Mouse (Mus musculus) intestine, embryonic 14.5 days (tissue): ENCODE results near the gene Bcr. TPM values are rescaled to one million over a fixed set of nuclear protein-coding genes. Genes with fewer than 3 reads are reported as not detected.

Experiments used
- ATAC-seq: fragments of 200-750 bp; cut with Nextera tagmentation; replicated peaks from 2 replicates; pipeline ENCODE4 v1.8.0; 2017; ENCODE audit warnings: low read depth, moderate number of reproducible peaks, moderate TSS enrichment, moderate library complexity; ENCODE audit not compliant: low FRiP score, low TSS enrichment
- DNase-seq: peaks from one replicate; pipeline ENCODE4 v3.0.0-alpha.2; 2018; ENCODE audit warnings: low spot score
- H3K27ac ChIP-seq: fragments of 300-500 bp; sonication (generic); 2 replicates; pipeline ENCODE4 v1.5.1; 2014; ENCODE audit warnings: low read depth, mild to moderate bottlenecking, control low read depth
- H3K27me3 ChIP-seq: fragments of 300-500 bp; sonication (generic); replicated peaks from 2 replicates; pipeline ENCODE4 v1.6.1; 2014; ENCODE audit warnings: low read length, control low read depth; ENCODE audit not compliant: control insufficient read depth, insufficient read depth
- H3K36me3 ChIP-seq: fragments of 300-500 bp; sonication (generic); 2 replicates; pipeline ENCODE4 v1.6.1; 2014; ENCODE audit warnings: low read length, control low read depth; ENCODE audit not compliant: control insufficient read depth, insufficient read depth
- H3K4me1 ChIP-seq: fragments of 300-500 bp; sonication (generic); replicated peaks from 2 replicates; pipeline ENCODE4 v1.6.1; 2014; ENCODE audit warnings: low read length, control low read depth, mixed read lengths; ENCODE audit not compliant: control insufficient read depth, insufficient read depth
- H3K4me2 ChIP-seq: fragments of 300-500 bp; sonication (generic); 2 replicates; pipeline ENCODE4 v1.6.1; 2014; ENCODE audit warnings: low read length
- H3K4me3 ChIP-seq: fragments of 300-500 bp; sonication (generic); 2 replicates; pipeline ENCODE4 v1.5.1; 2014; ENCODE audit warnings: low read depth, low read length, control low read depth, mixed read lengths
- H3K9ac ChIP-seq: fragments of 300-500 bp; sonication (generic); 2 replicates; pipeline ENCODE4 v1.6.1; 2014; ENCODE audit warnings: mild to moderate bottlenecking, low read length
- H3K9me3 ChIP-seq: fragments of 300-500 bp; sonication (generic); 2 replicates; pipeline ENCODE4 v1.6.1; 2016; ENCODE audit warnings: low read length, control low read depth; ENCODE audit not compliant: control insufficient read depth
- WGBS: fragments of 180-500 bp; shearing (Covaris S2); extraction: QIAGEN DNeasy Blood & Tissue Kit; methylation state at CpG from one replicate; pipeline ENCODE4 v1.1.7; 2014; 5-methylcytosine and 5-hydroxymethylcytosine counted together
- polyA plus RNA-seq: library from polyadenylated mRNA; unstranded; fragments of >200 nt; fragmentation: Nextera tagmentation; extraction: Ambion mirVana; gene quantifications from 2 replicates; pipeline ENCODE4 v1.2.1, GENCODE M21; 2014

Bcr gene
- polyA plus RNA-seq, 1 experiment from 2014 or later: 14.4 TPM

DNA sequence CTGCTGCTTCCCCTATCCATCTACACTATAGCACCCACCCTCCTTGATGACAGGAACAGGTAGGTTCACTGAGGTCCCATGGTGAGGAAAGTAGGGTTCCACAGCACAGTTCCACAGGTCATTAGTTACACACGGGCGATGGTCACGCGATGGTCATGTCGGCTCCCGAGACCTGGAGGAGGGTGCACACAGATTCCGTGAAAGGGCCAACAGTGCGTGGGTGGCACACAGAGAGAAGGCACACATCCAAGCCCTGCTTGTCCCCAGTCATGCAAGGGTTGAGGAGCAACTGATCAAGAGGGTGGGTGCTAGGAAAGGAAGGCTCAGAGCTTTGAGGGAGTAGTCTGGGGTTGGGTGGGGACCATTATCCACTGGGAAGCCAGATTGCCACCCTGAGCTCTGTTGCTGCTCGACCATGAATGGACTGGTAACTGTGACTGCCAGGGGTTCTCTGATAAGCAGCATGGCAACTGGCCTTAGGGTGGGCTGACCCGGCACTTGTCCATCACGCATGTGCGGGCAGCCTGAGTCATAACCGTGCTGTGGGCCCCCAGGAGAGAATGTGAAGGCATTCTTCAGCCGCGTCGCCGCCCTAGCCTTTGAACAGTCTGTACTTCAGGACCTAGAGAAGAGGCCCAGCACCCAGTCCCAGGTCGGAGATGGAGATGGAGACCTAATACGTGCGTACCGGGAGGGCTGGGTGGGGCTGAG is 8.9 kb upstream of the Bcr start:
- H3K4me2 ChIP-seq: no peak overlapping the region
- no peaks in the 10 kb centered on the region for H3K27me3 ChIP-seq
- H3K27ac ChIP-seq: no peak overlapping the region
- no peak overlapping the region for H3K4me3 ChIP-seq
- H3K9ac ChIP-seq: no peak overlapping the region
- no peaks in the 10 kb centered on the region for H3K36me3 ChIP-seq
- WGBS: 94% methylated on average over 21 of the region's 21 CpGs
- DNase-seq: no peak
- ATAC-seq: no peak
- H3K4me1 ChIP-seq: peaks cover 13% of the 10 kb centered on the region; the same call in 1 of the 2 replicates
- H3K9me3 ChIP-seq: no peaks in the 10 kb centered on the region

DNA sequence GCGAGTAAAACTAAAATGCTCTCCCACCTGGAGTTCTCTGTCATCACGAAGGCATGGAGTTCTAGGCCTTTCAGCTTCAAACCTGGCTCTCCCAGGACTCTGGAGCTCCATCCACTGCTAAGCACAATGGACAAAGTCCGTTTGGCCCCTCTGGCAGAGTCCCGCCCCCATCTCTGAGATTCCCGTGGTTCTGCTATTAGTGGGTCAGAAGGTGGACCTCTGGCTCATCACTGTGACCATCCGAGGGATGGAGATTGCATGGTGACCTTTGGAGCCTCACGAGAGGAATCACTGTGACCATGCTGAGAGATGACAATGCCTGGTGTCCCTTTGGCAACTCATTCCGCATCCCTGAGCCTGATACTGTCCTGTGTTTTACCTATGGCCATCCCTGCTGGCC is 7.5 kb upstream of the Bcr start:
- Histone ChIP-seq H3K9ac (no peak overlapping the region), H3K36me3 (no peaks in the 10 kb centered on the region), H3K4me3 (no peak overlapping the region), H3K9me3 (no peaks in the 10 kb centered on the region), H3K4me2 (no peak overlapping the region), H3K27me3 (no peaks in the 10 kb centered on the region), H3K4me1 (peaks cover 14% of the 10 kb centered on the region; the same call in 1 of the 2 replicates), H3K27ac (no peak overlapping the region)
- 80% methylated on average over 8 of the region's 8 CpGs for WGBS
- no peak for DNase-seq
- no peak for ATAC-seq

DNA sequence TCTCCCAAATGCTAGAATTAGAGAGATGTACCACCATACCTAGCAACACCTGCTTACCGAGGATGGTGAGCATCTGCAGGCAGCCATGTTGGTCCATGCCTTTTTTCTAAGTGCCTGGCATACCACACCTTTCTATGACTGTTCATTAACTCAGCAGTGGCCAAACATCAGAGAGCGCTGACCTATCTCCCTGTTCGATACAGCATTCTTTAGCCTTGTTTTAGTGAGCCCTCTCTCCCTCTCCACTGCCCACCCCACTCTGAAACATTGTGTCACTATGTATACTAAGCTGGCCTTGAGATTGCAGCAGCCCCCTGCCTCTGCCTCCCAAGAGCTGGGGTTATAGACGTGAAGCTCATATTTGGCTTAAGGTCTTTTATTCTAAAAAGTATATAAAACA is 6.7 kb upstream of the Bcr start:
- no peak overlapping the region for H3K4me3 ChIP-seq
- DNase-seq (no peak), ATAC-seq (no peak)
- H3K9ac ChIP-seq: no peak overlapping the region
- no peaks in the 10 kb centered on the region for H3K27me3 ChIP-seq
- no peak overlapping the region for H3K27ac ChIP-seq
- H3K4me1 ChIP-seq: peaks cover 17% of the 10 kb centered on the region; the same call in 1 of the 2 replicates
- no peak overlapping the region for H3K4me2 ChIP-seq
- no peaks in the 10 kb centered on the region for H3K36me3 ChIP-seq
- WGBS: 73% methylated on average over 4 of the region's 4 CpGs
- H3K9me3 ChIP-seq: no peaks in the 10 kb centered on the region

DNA sequence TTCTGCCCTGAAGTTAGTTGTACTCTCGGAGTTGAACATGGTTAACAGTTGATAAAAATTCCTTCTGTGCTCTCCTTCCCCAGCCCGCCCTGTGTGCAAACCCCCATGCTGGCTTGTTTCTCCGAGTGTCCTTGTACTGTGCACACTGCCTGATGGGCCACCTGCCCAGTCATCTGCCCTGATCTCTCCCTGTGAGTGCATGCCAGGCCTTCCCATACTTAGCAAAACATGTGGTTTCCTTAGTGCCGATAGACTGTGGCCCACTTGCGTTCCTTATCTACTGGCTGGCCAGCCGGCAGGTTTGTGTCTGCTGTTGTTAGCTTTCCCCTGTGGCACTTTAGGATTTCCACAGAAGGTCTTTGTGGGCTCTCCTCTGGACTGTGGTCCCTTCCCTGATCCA is 6.3 kb upstream of the Bcr start:
- Histone ChIP-seq H3K4me3 (no peak overlapping the region), H3K9me3 (no peaks in the 10 kb centered on the region), H3K4me1 (peaks cover 20% of the 10 kb centered on the region; the same call in 1 of the 2 replicates), H3K9ac (no peak overlapping the region), H3K36me3 (no peaks in the 10 kb centered on the region), H3K27me3 (no peaks in the 10 kb centered on the region), H3K4me2 (no peak overlapping the region), H3K27ac (no peak overlapping the region)
- DNase-seq (no peak), ATAC-seq (no peak)
- WGBS: 53% methylated on average over 6 of the region's 6 CpGs

DNA sequence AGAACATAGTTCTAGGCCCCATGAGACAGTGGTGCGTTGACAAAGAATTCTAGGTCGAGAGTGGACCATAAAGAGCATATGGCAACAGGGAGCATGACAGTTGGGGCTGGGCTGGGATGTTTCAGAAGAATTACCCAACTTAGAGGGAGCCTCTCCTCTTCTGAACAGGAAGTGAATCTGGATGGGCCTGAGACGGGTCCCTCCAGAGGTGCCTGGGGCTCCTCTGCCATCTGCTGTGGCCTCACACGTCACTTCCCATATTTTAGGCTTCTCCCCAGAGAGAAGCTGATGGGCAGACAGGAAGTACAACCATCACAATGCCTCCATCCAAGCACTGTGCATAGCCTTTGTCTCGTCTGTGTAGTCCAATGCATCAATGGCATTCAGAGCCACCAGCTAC is 4.7 kb upstream of the Bcr start:
- Histone ChIP-seq H3K27me3 (no peaks in the 10 kb centered on the region), H3K4me2 (no peak overlapping the region), H3K9ac (no peak overlapping the region), H3K9me3 (no peaks in the 10 kb centered on the region), H3K27ac (no peak overlapping the region), H3K4me1 (peaks cover 24% of the 10 kb centered on the region; the same call in 1 of the 2 replicates), H3K36me3 (no peaks in the 10 kb centered on the region), H3K4me3 (no peak overlapping the region)
- DNase-seq (no peak), ATAC-seq (no peak)
- 70% methylated on average over 5 of the region's 5 CpGs for WGBS

DNA sequence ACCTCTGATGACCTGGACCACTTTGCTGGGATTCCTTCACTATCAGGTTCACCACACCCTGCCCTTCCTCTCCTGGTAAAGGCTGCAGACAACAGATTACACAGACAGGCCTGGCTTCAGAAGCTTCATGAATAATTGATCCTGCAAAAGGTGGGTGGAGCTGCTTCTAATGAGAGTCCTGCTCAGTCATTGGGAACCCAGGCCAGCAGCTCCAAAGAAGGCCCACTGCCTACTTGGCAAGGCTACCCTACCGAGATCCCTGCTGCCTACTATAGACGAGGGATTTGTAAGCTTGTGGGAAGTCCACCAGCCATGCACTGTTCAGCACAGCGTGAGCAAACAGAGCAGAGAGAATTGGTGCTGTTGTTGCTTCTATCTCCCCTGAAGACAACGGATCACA is 4.1 kb upstream of the Bcr start:
- WGBS: 20% methylated on average over 4 of the region's 4 CpGs
- no peaks in the 10 kb centered on the region for H3K36me3 ChIP-seq
- ATAC-seq (no peak), DNase-seq (no peak)
- no peak overlapping the region for H3K27ac ChIP-seq
- no peaks in the 10 kb centered on the region for H3K27me3 ChIP-seq
- H3K4me2 ChIP-seq: no peak overlapping the region
- no peak overlapping the region for H3K4me3 ChIP-seq
- H3K4me1 ChIP-seq: peaks cover 24% of the 10 kb centered on the region; the same call in 1 of the 2 replicates
- H3K9me3 ChIP-seq: no peaks in the 10 kb centered on the region
- no peak overlapping the region for H3K9ac ChIP-seq

GRCm38 (mm10) chr10:75058336-75058735 is 2.1 kb upstream of the Bcr start:
- no peak for DNase-seq
- H3K27ac ChIP-seq: no peak overlapping the region
- ATAC-seq: no peak

GRCm38 (mm10) chr10:75058761-75059395 is 1.5 kb upstream of the Bcr start:
- ATAC-seq (no peak), DNase-seq (no peak)
- Histone ChIP-seq H3K4me1 (peaks cover 45% of the 10 kb centered on the region), H3K36me3 (no peaks in the 10 kb centered on the region), H3K9ac (no peak overlapping the region), H3K27me3 (no peaks in the 10 kb centered on the region), H3K4me3 (no peak overlapping the region), H3K9me3 (no peaks in the 10 kb centered on the region), H3K4me2 (0 out of 2 replicates have a peak overlapping the region, but pooled peaks have one; percentile 60), H3K27ac (no peak overlapping the region)
- 36% methylated on average over 9 of the region's 9 CpGs for WGBS

More at GRCm38 (mm10) chr10:75058336-75058735, 2.1 kb upstream of the Bcr start:
- Histone ChIP-seq H3K36me3 (no peaks in the 10 kb centered on the region), H3K4me1 (peaks cover 40% of the 10 kb centered on the region), H3K27me3 (no peaks in the 10 kb centered on the region), H3K4me3 (no peak overlapping the region), H3K4me2 (no peak overlapping the region), H3K9ac (no peak overlapping the region), H3K9me3 (no peaks in the 10 kb centered on the region)
- 58% methylated on average over 8 of the region's 8 CpGs for WGBS

- ATAC-seq (no peak), DNase-seq (peak; percentile 71)
- no peak overlapping the region for H3K4me3 ChIP-seq
Measured at GRCm38 (mm10) chr10:75059396-75059795, 996 bp upstream of the Bcr start.

More at GRCm38 (mm10) chr10:75059396-75059795, 996 bp upstream of the Bcr start:
- Histone ChIP-seq H3K36me3 (no peaks in the 10 kb centered on the region), H3K9ac (no peak overlapping the region), H3K27me3 (no peaks in the 10 kb centered on the region), H3K4me1 (peaks cover 40% of the 10 kb centered on the region), H3K27ac (no peak overlapping the region), H3K4me2 (peak overlapping the region; percentile 60), H3K9me3 (no peaks in the 10 kb centered on the region)
- WGBS: 2% methylated on average over 11 of the region's 11 CpGs
